Mouse (Mus musculus) erythroblast, embryonic 14.5 days (primary cell): ENCODE data around the gene Maml3. TPM values are rescaled to one million over a fixed set of nuclear protein-coding genes. Genes with fewer than 3 reads are reported as not detected.

Experiments
- H3K27me3 ChIP-seq: 2 replicates; pipeline ENCODE4 v1.6.1; 2012; ENCODE audit warnings: inconsistent platforms; ENCODE audit not compliant: control insufficient read depth
- H3K36me3 ChIP-seq: 2 replicates; pipeline ENCODE4 v1.6.1; 2012; ENCODE audit warnings: mild to moderate bottlenecking, inconsistent platforms; ENCODE audit not compliant: control insufficient read depth
- H3K4me1 ChIP-seq: 2 replicates; pipeline ENCODE4 v1.6.1; 2012; ENCODE audit warnings: inconsistent platforms; ENCODE audit not compliant: control insufficient read depth
- H3K4me3 ChIP-seq: replicated peaks from 2 replicates; pipeline ENCODE3; 2012; ENCODE audit warnings: moderate library complexity, mild to moderate bottlenecking, inconsistent platforms
- H3K9me3 ChIP-seq: 2 replicates; pipeline ENCODE4 v1.6.1; 2012; ENCODE audit warnings: low read length, inconsistent platforms, mixed read lengths; ENCODE audit not compliant: control insufficient read depth
- GATA1 ChIP-seq: IDR thresholded peaks from 2 replicates; pipeline ENCODE4 v1.6.1; 2012; ENCODE audit warnings: low read length, inconsistent platforms, mixed read lengths
- TAL1 ChIP-seq: IDR thresholded peaks from 3 replicates; pipeline ENCODE4 v1.6.1; 2012; ENCODE audit warnings: low read length, inconsistent platforms, mixed read lengths
- polyA plus RNA-seq: library from polyadenylated mRNA; stranded (reverse); fragments of >175 nt; gene quantifications from 2 replicates; pipeline ENCODE4 v1.2.3, GENCODE M21; 2012

Maml3 gene
- polyA plus RNA-seq, 1 experiment = 0.04 TPM

DNA sequence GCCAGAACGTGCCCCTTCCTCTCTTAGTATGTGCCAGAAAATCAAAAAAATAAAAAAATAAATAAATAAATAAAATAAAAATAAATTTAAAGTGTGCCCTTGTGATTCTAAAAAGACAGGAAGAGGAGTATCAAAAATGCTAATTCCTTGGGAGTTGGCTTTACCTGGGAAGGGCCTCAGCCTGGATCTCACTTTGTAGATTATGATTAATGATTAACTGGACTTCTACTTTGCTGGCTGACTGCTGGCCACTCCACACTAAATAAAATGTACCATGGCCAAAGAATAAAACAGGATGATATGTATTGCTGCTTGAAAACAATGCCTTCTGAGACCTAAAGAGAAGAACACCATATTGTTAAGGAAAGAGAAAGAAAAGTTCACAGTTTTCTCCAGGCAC, 5.6 kb downstream of the Maml3 start:
- Histone ChIP-seq H3K27me3 (peaks cover 20% of the 10 kb centered on the region), H3K4me3 (no peak overlapping the region), H3K4me1 (peaks cover 29% of the 10 kb centered on the region), H3K36me3 (no peaks in the 10 kb centered on the region), H3K9me3 (no peaks in the 10 kb centered on the region)
- TF ChIP-seq TAL1 (no peak), GATA1 (no peak)

GRCm38 (mm10) chr3:52091261-52091797, 13.5 kb downstream of the Maml3 start:
- Histone ChIP-seq H3K9me3 (no peaks in the 10 kb centered on the region), H3K4me1 (peaks cover 3% of the 10 kb centered on the region; the same call in 1 of the 2 replicates), H3K27me3 (no peaks in the 10 kb centered on the region), H3K36me3 (no peaks in the 10 kb centered on the region), H3K4me3 (no peak overlapping the region)
- TF ChIP-seq TAL1 (no peak), GATA1 (no peak)

- no peak for TF ChIP-seq TAL1
- TF ChIP-seq GATA1 = no peak
- no peaks in the 10 kb centered on the region for H3K9me3 ChIP-seq
- no peaks in the 10 kb centered on the region for H3K27me3 ChIP-seq
- no peak overlapping the region for H3K4me3 ChIP-seq
- H3K4me1 ChIP-seq = peaks cover 3% of the 10 kb centered on the region; the same call in 1 of the 2 replicates
- no peaks in the 10 kb centered on the region for H3K36me3 ChIP-seq
Observed at GRCm38 (mm10) chr3:52090230-52090873, 14.5 kb downstream of the Maml3 start.

GRCm38 (mm10) chr3:52088458-52089341, 16.2 kb downstream of the Maml3 start:
- Histone ChIP-seq H3K27me3 (no peaks in the 10 kb centered on the region), H3K4me3 (no peak overlapping the region), H3K9me3 (no peaks in the 10 kb centered on the region), H3K36me3 (no peaks in the 10 kb centered on the region), H3K4me1 (peaks cover 3% of the 10 kb centered on the region; the same call in 1 of the 2 replicates)
- TF ChIP-seq GATA1 = no peak
- no peak for TF ChIP-seq TAL1

- no peak for TF ChIP-seq GATA1
- TF ChIP-seq TAL1 = no peak
- Histone ChIP-seq H3K9me3 (no peaks in the 10 kb centered on the region), H3K4me3 (no peak overlapping the region), H3K4me1 (peaks cover 3% of the 10 kb centered on the region; the same call in 1 of the 2 replicates), H3K27me3 (no peaks in the 10 kb centered on the region), H3K36me3 (no peaks in the 10 kb centered on the region)
Observed at GRCm38 (mm10) chr3:52087636-52088280, 17.1 kb downstream of the Maml3 start.

DNA sequence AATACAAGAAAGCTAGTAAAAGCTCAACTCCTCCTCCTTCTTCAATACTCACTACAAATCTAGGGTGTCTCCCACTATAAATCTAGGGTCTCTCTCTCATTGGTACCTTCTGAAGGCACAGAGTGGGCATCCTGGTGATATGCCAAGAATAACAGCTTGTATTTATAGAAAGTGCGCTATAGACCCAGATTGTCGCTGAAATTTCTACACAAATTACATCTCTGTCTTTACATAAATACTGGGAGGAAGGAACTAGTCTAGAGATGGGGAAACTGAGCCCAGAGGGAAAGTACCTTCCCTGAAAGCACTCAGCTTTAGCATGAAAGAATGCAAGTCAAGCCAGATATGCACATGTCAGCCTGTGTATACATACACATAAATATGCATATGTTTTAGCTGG, 26.1 kb downstream of the Maml3 start:
- no peaks in the 10 kb centered on the region for H3K4me1 ChIP-seq
- no peaks in the 10 kb centered on the region for H3K9me3 ChIP-seq
- no peaks in the 10 kb centered on the region for H3K27me3 ChIP-seq
- TF ChIP-seq GATA1 = no peak
- TF ChIP-seq TAL1 = no peak
- H3K36me3 ChIP-seq = no peaks in the 10 kb centered on the region
- H3K4me3 ChIP-seq = no peak overlapping the region

DNA sequence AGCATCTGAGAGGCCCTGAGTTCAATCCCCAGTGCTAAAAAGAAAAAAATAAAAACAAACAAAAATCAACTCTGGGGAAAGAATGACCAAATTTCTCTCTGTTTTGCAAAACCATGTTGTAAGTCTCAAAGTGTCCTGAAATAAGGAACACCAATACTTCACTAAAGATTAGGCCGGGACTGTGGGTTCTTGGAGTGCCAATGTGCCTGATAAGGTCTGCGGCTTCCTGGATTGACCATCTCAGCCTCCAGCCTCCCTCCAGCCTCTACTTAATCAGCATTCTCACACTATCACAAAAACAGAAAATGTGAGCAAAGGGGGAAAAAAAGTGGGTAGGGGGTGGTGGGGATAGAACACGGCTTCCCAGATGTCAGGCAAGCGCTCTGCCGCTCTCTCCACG, 30.9 kb downstream of the Maml3 start:
- Histone ChIP-seq H3K4me1 (peaks cover 4% of the 10 kb centered on the region), H3K27me3 (peaks cover 18% of the 10 kb centered on the region), H3K36me3 (no peaks in the 10 kb centered on the region), H3K4me3 (no peak overlapping the region), H3K9me3 (no peaks in the 10 kb centered on the region)
- no peak for TF ChIP-seq GATA1
- no peak for TF ChIP-seq TAL1

DNA sequence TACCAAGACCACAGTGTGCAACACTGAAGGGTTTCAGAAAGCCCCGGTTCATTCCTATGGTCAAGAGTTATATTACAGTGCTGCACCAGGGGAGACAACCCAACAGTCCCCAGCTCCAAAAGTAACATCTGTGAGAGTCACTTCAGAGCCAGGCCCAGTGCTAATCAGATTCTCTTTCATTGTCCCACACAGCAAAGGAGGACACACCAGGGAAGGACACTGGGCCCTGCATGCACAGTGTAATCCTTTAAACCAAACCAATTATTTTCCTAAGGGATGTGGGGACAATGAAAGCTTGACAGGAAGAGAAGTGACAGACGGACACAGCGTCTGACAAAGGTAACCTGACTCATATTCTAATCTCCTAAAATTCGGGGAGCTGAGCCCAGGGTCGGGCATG, 32.9 kb downstream of the Maml3 start:
- peaks cover 19% of the 10 kb centered on the region for H3K27me3 ChIP-seq
- no peaks in the 10 kb centered on the region for H3K36me3 ChIP-seq
- TF ChIP-seq TAL1 = no peak
- peaks cover 4% of the 10 kb centered on the region for H3K4me1 ChIP-seq
- no peaks in the 10 kb centered on the region for H3K9me3 ChIP-seq
- H3K4me3 ChIP-seq = no peak overlapping the region

DNA sequence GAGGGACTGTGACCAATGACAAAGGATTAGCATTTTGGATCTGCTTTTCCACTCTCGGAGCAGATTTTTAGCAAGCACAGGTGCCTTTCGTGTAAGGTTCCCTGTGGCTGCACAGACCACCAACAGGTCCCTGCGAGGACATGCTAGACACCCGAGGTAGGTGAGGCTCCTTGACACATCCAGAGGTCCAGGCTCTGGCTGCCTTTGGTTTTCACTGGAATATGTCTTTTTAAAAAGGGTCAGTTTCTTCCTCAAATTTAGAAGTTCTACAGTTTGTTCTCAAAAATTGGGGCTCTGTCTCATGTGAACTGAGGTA, 34.8 kb downstream of the Maml3 start:
- TF ChIP-seq GATA1 (no peak), TAL1 (no peak)
- no peaks in the 10 kb centered on the region for H3K9me3 ChIP-seq
- H3K4me3 ChIP-seq = no peak overlapping the region
- no peaks in the 10 kb centered on the region for H3K36me3 ChIP-seq
- peaks cover 19% of the 10 kb centered on the region for H3K27me3 ChIP-seq
- peaks cover 4% of the 10 kb centered on the region for H3K4me1 ChIP-seq
